Mouse (Mus musculus) forebrain, postnatal 0 days (tissue): ENCODE measurements around the gene Ano7. TPM values are rescaled to one million over a fixed set of nuclear protein-coding genes. Genes with fewer than 3 reads are reported as not detected.
A peak's percentile ranks its signal among the peaks of the same experiment; 100 is the strongest.

Experiments
- ATAC-seq: fragments of 200-750 bp; cut with Nextera tagmentation; 2 replicates; pipeline ENCODE4 v1.8.0; 2017; ENCODE audit warnings: mild to moderate bottlenecking, moderate library complexity
- DNase-seq: peaks from one replicate; pipeline ENCODE4 v3.0.0-alpha.2; 2015
- H3K27ac ChIP-seq: fragments of 300-500 bp; sonication (generic); 2 replicates; pipeline ENCODE4 v1.5.1; 2014; ENCODE audit warnings: low read depth, mild to moderate bottlenecking, antibody characterized with exemption, low read length, moderate library complexity, mixed read lengths
- H3K27me3 ChIP-seq: fragments of 300-500 bp; sonication (generic); 2 replicates; pipeline ENCODE4 v1.6.1; 2014; ENCODE audit warnings: mild to moderate bottlenecking, low read length, mixed read lengths; ENCODE audit not compliant: insufficient read depth
- H3K36me3 ChIP-seq: fragments of 300-500 bp; sonication (generic); 2 replicates; pipeline ENCODE4 v1.6.1; 2014; ENCODE audit warnings: mild to moderate bottlenecking, moderate library complexity; ENCODE audit not compliant: insufficient read depth
- H3K4me1 ChIP-seq: fragments of 300-500 bp; sonication (generic); 2 replicates; pipeline ENCODE4 v1.6.1; 2014; ENCODE audit warnings: antibody characterized with exemption; ENCODE audit not compliant: insufficient read depth
- H3K4me2 ChIP-seq: fragments of 300-500 bp; sonication (generic); 2 replicates; pipeline ENCODE4 v1.6.1; 2014; ENCODE audit warnings: low read depth, mild to moderate bottlenecking, moderate library complexity
- H3K4me3 ChIP-seq: fragments of 300-500 bp; sonication (generic); 2 replicates; pipeline ENCODE4 v1.5.1; 2014; ENCODE audit warnings: low read depth, low read length, mixed read lengths
- H3K9ac ChIP-seq: fragments of 300-500 bp; sonication (generic); 2 replicates; pipeline ENCODE4 v1.6.1; 2014; ENCODE audit warnings: mild to moderate bottlenecking
- H3K9me3 ChIP-seq: fragments of 300-500 bp; sonication (generic); 2 replicates; pipeline ENCODE4 v1.6.1; 2016; ENCODE audit warnings: low read length
- CTCF ChIP-seq: sonication (generic); IDR thresholded peaks from 2 replicates; pipeline ENCODE4 v1.5.1; 2016; ENCODE audit warnings: antibody characterized with exemption, control low read depth, low read depth
- WGBS: fragments of 180-500 bp; shearing (Covaris S2); extraction: QIAGEN DNeasy Blood & Tissue Kit; methylation state at CpG from one replicate; pipeline ENCODE4 v1.1.7; 2014; 5-methylcytosine and 5-hydroxymethylcytosine counted together
- polyA plus RNA-seq: library from polyadenylated mRNA; unstranded; fragments of >200 nt; fragmentation: Nextera tagmentation; extraction: Ambion mirVana; gene quantifications from 2 replicates; pipeline ENCODE4 v1.2.1, GENCODE M21; 2015
- total RNA-seq: library from RNA; depleted of rRNA; stranded (reverse); fragments of >200 nt; gene quantifications from 2 replicates; pipeline ENCODE4 v1.2.3, GENCODE M21; 2014; rRNA removed

Gene Ano7
- total RNA-seq (0.08 and 1.7 TPM in 2 replicates), polyA plus RNA-seq (0.26 and 0.59 TPM in 2 replicates)

DNA sequence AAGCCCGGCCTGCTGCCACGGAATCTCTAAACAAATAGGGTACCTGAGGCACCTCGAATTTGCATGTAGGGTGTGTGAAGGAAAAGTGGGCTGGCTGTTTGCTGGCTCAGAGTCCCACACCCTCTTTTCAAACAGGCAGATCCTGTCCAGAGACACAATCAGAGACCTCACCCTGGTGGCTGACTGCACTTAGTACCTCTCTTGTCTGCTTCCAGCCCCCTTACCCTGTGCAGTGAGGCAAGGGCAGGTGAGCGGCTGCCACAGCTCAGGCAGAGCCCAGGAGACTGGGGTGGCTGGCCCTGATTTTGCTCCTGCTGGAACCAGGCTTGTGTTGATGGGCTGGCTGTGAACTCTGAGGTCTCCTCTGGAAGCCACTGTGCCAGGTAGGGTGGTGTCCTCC, at the start of gene Ano7:
Gene Ano7, plus strand, starts transcription at position 266 of the 400 bp plus-strand sequence.
- Histone ChIP-seq H3K27ac (no peak within 1 kb of the TSS), H3K9ac (no peak within 1 kb of the TSS), H3K27me3 (no peaks in the 10 kb centered on the region), H3K4me1 (no peaks in the 10 kb centered on the region), H3K36me3 (no peaks in the 10 kb centered on the region), H3K4me3 (no peak within 1 kb of the TSS), H3K4me2 (no peak within 1 kb of the TSS), H3K9me3 (no peaks in the 10 kb centered on the region)
- ATAC-seq (no peak), DNase-seq (no peak)
- 81% methylated on average over 4 of the region's 4 CpGs for whole genome bisulfite sequencing
- no peak for TF ChIP-seq CTCF

DNA sequence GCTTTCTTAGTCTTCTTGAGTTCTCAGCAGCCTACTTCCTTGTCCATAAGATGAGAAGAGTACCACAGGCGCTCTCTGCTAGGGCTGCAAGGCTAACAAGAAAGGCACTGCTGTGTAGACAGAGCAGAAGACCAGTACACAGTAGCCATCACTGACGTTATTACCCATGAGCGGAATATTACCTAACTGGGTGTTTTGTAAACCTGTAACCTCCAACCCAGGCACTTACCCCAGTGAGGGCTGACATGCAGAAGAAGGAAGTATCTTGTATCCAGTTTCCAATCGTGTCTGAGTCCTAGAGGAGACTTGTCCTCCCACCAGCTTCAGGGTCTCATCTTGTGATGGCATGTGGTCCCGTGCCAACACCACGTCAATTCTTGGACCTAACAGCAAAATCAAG, 49.8 kb upstream of the Ano7 start:
- Histone ChIP-seq H3K4me1 (no peaks in the 10 kb centered on the region), H3K36me3 (peaks cover 39% of the 10 kb centered on the region), H3K27ac (no peak overlapping the region), H3K27me3 (no peaks in the 10 kb centered on the region), H3K4me3 (no peak overlapping the region), H3K9me3 (no peaks in the 10 kb centered on the region), H3K9ac (no peak overlapping the region), H3K4me2 (no peak overlapping the region)
- DNase-seq: no peak
- TF ChIP-seq CTCF: no peak
- WGBS: 94% methylated on average over 6 of the region's 6 CpGs
- ATAC-seq: no peak

DNA sequence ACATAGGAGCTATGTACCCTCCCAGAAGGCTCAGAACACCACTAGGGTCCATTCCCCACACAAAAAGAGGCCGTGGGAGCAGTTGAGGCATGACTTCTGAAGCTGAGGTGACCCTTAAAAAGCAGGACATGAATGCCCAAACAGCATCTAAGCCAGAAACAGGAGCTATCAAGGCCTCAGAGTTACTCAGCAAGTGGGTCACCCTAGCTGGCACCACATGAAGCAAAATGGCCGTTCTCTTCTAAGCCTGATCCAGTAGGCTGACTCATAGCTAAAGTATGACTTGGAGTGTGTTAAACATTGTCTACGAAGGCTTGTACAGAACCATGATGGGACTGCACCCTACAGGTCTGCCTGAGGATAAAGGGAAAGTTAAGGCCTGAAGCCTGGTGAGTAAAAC, 47.3 kb upstream of the Ano7 start:
- Histone ChIP-seq H3K4me2 (no peak overlapping the region), H3K9ac (no peak overlapping the region), H3K27me3 (no peaks in the 10 kb centered on the region), H3K27ac (no peak overlapping the region), H3K4me1 (no peaks in the 10 kb centered on the region), H3K36me3 (peaks cover 26% of the 10 kb centered on the region), H3K4me3 (no peak overlapping the region), H3K9me3 (no peaks in the 10 kb centered on the region)
- no peak for TF ChIP-seq CTCF
- DNase-seq (no peak), ATAC-seq (no peak)
- 92% methylated on average over 3 of the region's 3 CpGs for WGBS

DNA sequence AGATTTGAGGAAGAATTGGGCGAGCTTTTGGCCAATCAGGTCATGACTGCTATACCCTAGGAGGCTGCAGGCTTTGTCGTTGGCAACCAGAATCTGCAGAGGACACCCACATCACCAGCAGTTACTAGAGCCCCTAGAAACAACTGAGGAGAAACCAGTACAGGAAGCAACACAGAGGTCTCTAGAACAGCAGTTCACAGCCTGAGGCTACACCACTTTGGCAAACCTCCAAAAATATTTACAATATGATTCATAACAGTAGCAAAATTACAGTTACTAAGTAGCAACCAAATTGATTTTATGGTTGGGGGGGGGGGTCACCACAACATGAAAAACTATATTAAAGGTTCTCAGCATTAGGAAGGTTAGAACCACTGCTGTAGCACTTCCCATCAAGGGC, 39.1 kb upstream of the Ano7 start:
- H3K27ac ChIP-seq: no peak overlapping the region
- DNase-seq: no peak

DNA sequence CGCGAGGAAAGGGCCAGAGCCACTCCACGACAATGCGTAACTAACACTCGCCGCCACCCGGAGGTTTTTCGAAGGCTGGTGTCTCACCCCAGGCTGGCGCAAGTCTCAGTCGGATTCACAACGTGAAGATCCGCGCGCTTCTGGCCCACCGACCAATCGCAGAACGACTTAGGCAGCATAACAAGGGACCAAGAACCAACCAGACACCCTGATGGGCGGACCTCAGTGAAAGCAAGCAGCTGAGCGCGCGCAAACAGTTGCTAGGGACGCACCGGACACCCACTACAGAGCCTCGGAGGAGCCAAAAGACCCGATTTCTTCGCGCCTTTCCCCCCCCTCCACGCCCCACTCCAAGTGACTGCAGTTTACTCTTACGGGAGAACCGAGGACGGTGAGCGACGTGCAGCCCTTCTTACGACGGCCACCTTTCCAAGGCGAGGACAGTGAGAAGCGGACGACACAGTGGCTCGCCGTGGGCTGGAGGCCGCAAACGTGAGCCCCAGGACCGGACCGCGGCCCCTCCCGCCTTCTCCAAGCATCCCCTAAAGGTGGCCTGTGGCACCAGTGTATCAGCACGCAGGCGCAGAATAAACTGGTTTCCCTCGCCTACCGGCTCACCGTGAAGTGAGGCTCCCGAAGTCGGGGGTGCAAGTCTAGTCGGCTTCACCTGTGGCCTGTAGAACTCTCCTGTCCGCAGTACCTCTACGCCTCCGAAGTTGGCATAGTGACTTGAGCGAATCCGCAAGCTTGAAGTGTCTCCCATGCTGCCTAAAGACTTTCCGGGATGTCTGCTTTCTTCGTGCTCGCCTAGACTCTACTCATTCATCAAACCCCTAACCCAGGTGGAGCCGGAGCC, 30.9 kb upstream of the Ano7 start, which contains the start of the genes Ppp1r7 and Pask:
Gene Ppp1r7, plus strand, starts transcription at position 207 of the 856 bp plus-strand sequence.
Gene Pask, minus strand, starts transcription at position 835 of the 856 bp plus-strand sequence.
- TF ChIP-seq CTCF: no peak
- Histone ChIP-seq H3K9ac (peak within 1 kb of the TSS; percentile 63), H3K9me3 (no peaks in the 10 kb centered on the region), H3K36me3 (peaks cover 5% of the 10 kb centered on the region; the same call in 1 of the 2 replicates), H3K4me1 (peaks cover 10% of the 10 kb centered on the region; the same call in 1 of the 2 replicates), H3K4me2 (peak within 1 kb of the TSS; percentile 95), H3K4me3 (peak within 1 kb of the TSS; percentile 69), H3K27ac (peak within 1 kb of the TSS; percentile 58), H3K27me3 (no peaks in the 10 kb centered on the region)
- ATAC-seq (peak; percentile 94), DNase-seq (peak; percentile 97)
- 2% methylated on average over 63 of the region's 63 CpGs for WGBS

More for the DNA sequence above, 39.1 kb upstream of the Ano7 start:
- Histone ChIP-seq H3K9ac (no peak overlapping the region), H3K36me3 (0 out of 2 replicates have a peak, but pooled peaks cover 19% of the 10 kb centered on the region), H3K4me1 (no peaks in the 10 kb centered on the region), H3K4me2 (no peak overlapping the region), H3K9me3 (no peaks in the 10 kb centered on the region), H3K27me3 (no peaks in the 10 kb centered on the region), H3K4me3 (no peak overlapping the region)
- no peak for TF ChIP-seq CTCF
- 85% methylated on average over 2 of the region's 2 CpGs for WGBS
- ATAC-seq: no peak

DNA sequence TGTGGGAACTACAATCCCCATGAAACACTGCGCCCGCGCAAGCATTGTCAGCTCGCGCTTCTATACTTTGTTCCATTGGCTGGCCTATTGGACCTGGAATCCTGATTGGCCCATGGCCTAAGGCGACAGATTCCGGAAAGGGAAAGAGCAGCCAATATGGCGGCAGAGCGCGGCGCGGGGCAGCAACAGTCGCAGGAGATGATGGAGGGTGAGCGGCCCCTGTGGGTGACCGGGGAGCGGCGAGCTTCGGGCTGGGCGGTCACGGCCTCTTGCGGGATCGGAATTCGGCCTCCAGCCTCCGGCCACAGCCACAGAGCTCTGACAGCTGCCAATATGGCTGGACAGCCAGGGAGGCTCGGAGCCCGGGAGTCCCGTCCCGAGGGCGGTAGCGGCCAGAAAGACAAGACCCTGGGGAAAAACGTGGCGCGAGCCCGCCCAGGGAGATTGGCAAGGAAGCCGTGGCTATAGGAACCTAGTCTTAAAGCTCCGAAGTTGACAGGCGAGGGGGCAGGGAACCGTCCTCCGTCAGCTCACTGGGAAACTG, 30.2 kb upstream of the Ano7 start:
- ATAC-seq (peak; percentile 98), DNase-seq (peak; percentile 98)
- Histone ChIP-seq H3K9ac (peak overlapping the region; percentile 63), H3K9me3 (no peaks in the 10 kb centered on the region), H3K4me3 (peak overlapping the region; percentile 69), H3K4me1 (peaks cover 10% of the 10 kb centered on the region; the same call in 1 of the 2 replicates), H3K27ac (peak overlapping the region; percentile 58), H3K36me3 (peaks cover 11% of the 10 kb centered on the region; the same call in 1 of the 2 replicates), H3K27me3 (no peaks in the 10 kb centered on the region), H3K4me2 (peak overlapping the region; percentile 95)
- TF ChIP-seq CTCF: peak; percentile 58
- WGBS: 2% methylated on average over 39 of the region's 39 CpGs

DNA sequence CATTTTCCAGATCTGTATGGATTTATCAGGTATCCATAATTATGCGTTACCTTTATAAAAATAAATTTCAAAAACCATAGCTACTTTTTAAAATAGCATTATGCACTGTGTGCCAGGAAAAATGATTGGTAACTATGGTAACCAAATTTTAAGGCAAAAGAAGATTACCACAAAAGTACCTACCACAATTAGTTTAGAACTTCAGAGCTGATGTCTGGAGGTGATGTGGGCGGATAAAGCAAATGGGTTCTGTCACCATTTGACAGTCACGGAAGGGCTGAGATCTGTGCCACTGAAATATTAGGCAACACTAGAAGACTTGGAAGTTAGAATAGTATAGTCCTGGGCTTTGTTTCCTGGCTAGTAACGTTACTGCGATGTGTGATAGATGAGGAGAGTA, 26.6 kb upstream of the Ano7 start:
- Histone ChIP-seq H3K4me2 (no peak overlapping the region), H3K9me3 (no peaks in the 10 kb centered on the region), H3K4me1 (peaks cover 9% of the 10 kb centered on the region; the same call in 1 of the 2 replicates), H3K36me3 (peaks cover 33% of the 10 kb centered on the region), H3K27me3 (no peaks in the 10 kb centered on the region), H3K4me3 (no peak overlapping the region), H3K9ac (no peak overlapping the region), H3K27ac (no peak overlapping the region)
- WGBS: 90% methylated on average over 5 of the region's 5 CpGs
- ATAC-seq (no peak), DNase-seq (no peak)
- TF ChIP-seq CTCF: no peak
